Mouse (Mus musculus) embryo, embryonic 10 days (tissue): ENCODE results near the gene Hist1h1d.
"Not testable (repeated sequence)": the region's sequence is repeated elsewhere in the genome, so short reads cannot be mapped to it uniquely, and the experiment has no call there.

ENCODE experiments used
- DNase-seq: peaks from one replicate; pipeline ENCODE4 v3.0.0-alpha.2; 2015; ENCODE audit warnings: low spot score

Hist1h1d gene

GRCm38 (mm10) chr13:23546694-23547093 is 6.4 kb upstream of the Hist1h1d start:
- no peak for DNase-seq

GRCm38 (mm10) chr13:23550761-23551145 is 2.3 kb upstream of the Hist1h1d start:
- peak; percentile 63 for DNase-seq

- peak; percentile 95 for DNase-seq
These were observed 1.8 kb upstream of the Hist1h1d start, which contains the start of gene Hist1h4f for GRCm38 (mm10) chr13:23551146-23551834. Gene Hist1h4f, minus strand, starts transcription at chr13:23551648.

- DNase-seq, result peak; percentile 12
These were observed 839 bp upstream of the Hist1h1d start for GRCm38 (mm10) chr13:23551931-23552914.

GRCm38 (mm10) chr13:23554393-23554792 is 1.3 kb downstream of the Hist1h1d start:
- no peak for DNase-seq

GRCm38 (mm10) chr13:23554925-23555838 is 2.1 kb downstream of the Hist1h1d start:
- peak; percentile 92 for DNase-seq

- DNase-seq, result peak; percentile 93
These were observed 2.9 kb downstream of the Hist1h1d start for GRCm38 (mm10) chr13:23555839-23556416.

- DNase-seq, result peak; percentile 24
These were observed 3.8 kb downstream of the Hist1h1d start for GRCm38 (mm10) chr13:23556906-23557305.

- DNase-seq, result not testable (repeated sequence)
These were observed 7.6 kb downstream of the Hist1h1d start for GRCm38 (mm10) chr13:23560699-23561098.

- not testable (repeated sequence) for DNase-seq
These were observed 8.4 kb downstream of the Hist1h1d start for GRCm38 (mm10) chr13:23561531-23561882.

- DNase-seq, result peak; percentile 98
These were observed 9.0 kb downstream of the Hist1h1d start, which contains the start of gene Hist1h3e for GRCm38 (mm10) chr13:23561883-23562659. Gene Hist1h3e, minus strand, starts transcription at chr13:23562369.

GRCm38 (mm10) chr13:23562699-23563462 is 9.8 kb downstream of the Hist1h1d start:
- peak; percentile 78 for DNase-seq

GRCm38 (mm10) chr13:23564482-23564881 is 11.4 kb downstream of the Hist1h1d start:
- no peak for DNase-seq

- DNase-seq, result not testable (repeated sequence)
These were observed 17.4 kb downstream of the Hist1h1d start for GRCm38 (mm10) chr13:23570261-23571021.

- peak; percentile 94 for DNase-seq
These were observed 18.0 kb downstream of the Hist1h1d start, which contains the start of the genes Hist1h2ae and Hist1h2bg for GRCm38 (mm10) chr13:23571022-23571503. Gene Hist1h2ae, minus strand, starts transcription at chr13:23571220. Gene Hist1h2bg, plus strand, starts transcription at chr13:23571396.

- DNase-seq, result peak; percentile 68
These were observed 18.6 kb downstream of the Hist1h1d start for GRCm38 (mm10) chr13:23571504-23572217.

GRCm38 (mm10) chr13:23572218-23573033 is 19.4 kb downstream of the Hist1h1d start:
- DNase-seq, result peak; percentile 54
